Mouse (Mus musculus) CH12.LX (cell line): ENCODE results near the gene Socs7. TPM values are rescaled to one million over a fixed set of nuclear protein-coding genes. Genes with fewer than 3 reads are reported as not detected.
A peak's percentile ranks its signal among the peaks of the same experiment; 100 is the strongest.

Experiments used
- DNase-seq: peaks from one replicate; pipeline ENCODE4 v3.0.0-alpha.2; 2013; ENCODE audit errors: extremely low read depth
- H3K27ac ChIP-seq: 2 replicates; pipeline ENCODE4 v1.5.1; 2012; ENCODE audit warnings: low read depth, mild to moderate bottlenecking, control low read depth, moderate library complexity; ENCODE audit not compliant: insufficient read depth
- H3K27me3 ChIP-seq: replicated peaks from 2 replicates; pipeline ENCODE3; 2012; ENCODE audit warnings: inconsistent platforms
- H3K36me3 ChIP-seq, 2 experiments: replicated peaks in 1 of 2; 2 replicates each; pipeline versions ENCODE3 to v1.6.1; 2012; ENCODE audit warnings: inconsistent platforms in 1 of 2, low read length in 1 of 2, mild to moderate bottlenecking in 1 of 2, mixed read lengths in 1 of 2, moderate library complexity in 1 of 2; ENCODE audit not compliant: control insufficient read depth in 1 of 2, insufficient read depth in 1 of 2
- H3K4me1 ChIP-seq, 2 experiments: 2 replicates each; pipeline ENCODE4 v1.6.1; 2012; ENCODE audit warnings: inconsistent platforms in 1 of 2, moderate library complexity in 1 of 2; ENCODE audit not compliant: insufficient read depth in 2 of 2, control insufficient read depth in 1 of 2
- H3K4me2 ChIP-seq: 2 replicates; pipeline ENCODE4 v1.6.1; 2012; ENCODE audit warnings: low read depth, mild to moderate bottlenecking, control low read depth; ENCODE audit not compliant: poor library complexity, insufficient read depth, severe bottlenecking
- H3K4me3 ChIP-seq, 3 experiments: fragments of 150-350 bp in 1 of 3; sonication (generic) in 1 of 3; replicated peaks in 1 of 3; 2 replicates each; pipeline versions ENCODE3 to v1.5.1; 2011 to 2012; ENCODE audit warnings: low read depth in 2 of 3, low read length in 2 of 3, mild to moderate bottlenecking in 2 of 3, moderate library complexity in 2 of 3, control low read depth in 1 of 3, improper control_type of control experiment in 1 of 3, inconsistent platforms in 1 of 3, mixed read lengths in 1 of 3; ENCODE audit not compliant: poor library complexity in 1 of 3
- H3K79me2 ChIP-seq: replicated peaks from 2 replicates; pipeline ENCODE4 v1.6.1; 2012; ENCODE audit warnings: mild to moderate bottlenecking, moderate library complexity; ENCODE audit not compliant: control insufficient read depth, poor library complexity, insufficient read depth, severe bottlenecking; ENCODE audit errors: extremely low read depth
- H3K9ac ChIP-seq: 2 replicates; pipeline ENCODE4 v1.6.1; 2012; ENCODE audit warnings: low read depth, mild to moderate bottlenecking, control low read depth, moderate library complexity; ENCODE audit not compliant: insufficient read depth
- H3K9me3 ChIP-seq: replicated peaks from 2 replicates; pipeline ENCODE3; 2012; ENCODE audit warnings: low read length, inconsistent platforms, mixed read lengths
- BHLHE40 ChIP-seq: IDR thresholded peaks from 2 replicates; pipeline ENCODE4 v1.6.1; 2011; ENCODE audit warnings: mild to moderate bottlenecking, low read depth, low read length, improper control_type of control experiment
- CHD1 ChIP-seq: IDR thresholded peaks from 2 replicates; pipeline ENCODE4 v1.6.1; 2012; ENCODE audit warnings: low read depth, low read length, improper control_type of control experiment, inconsistent platforms
- CHD2 ChIP-seq: IDR thresholded peaks from 2 replicates; pipeline ENCODE4 v1.6.1; 2011; ENCODE audit warnings: low read length, improper control_type of control experiment
- CTCF ChIP-seq, 2 experiments: IDR thresholded peaks in 1 of 2; conservative IDR thresholded peaks in 1 of 2; 2 replicates each; pipeline ENCODE4 v1.5.1; 2011 to 2012; ENCODE audit warnings: low read depth in 2 of 2, low read length in 2 of 2, improper control_type of control experiment in 1 of 2, inconsistent platforms in 1 of 2, mild to moderate bottlenecking in 1 of 2, moderate library complexity in 1 of 2
- ELF1 ChIP-seq: IDR thresholded peaks from 2 replicates; pipeline ENCODE4 v1.6.1; 2014; ENCODE audit warnings: low read depth, mild to moderate bottlenecking, inconsistent platforms, low read length, improper control_type of control experiment
- EP300 ChIP-seq: IDR thresholded peaks from 2 replicates; pipeline ENCODE4 v1.6.1; 2011; ENCODE audit warnings: low read length, improper control_type of control experiment
- GABPA ChIP-seq: IDR thresholded peaks from 2 replicates; pipeline ENCODE4 v1.6.1; 2012; ENCODE audit warnings: low read depth, low read length, improper control_type of control experiment, inconsistent platforms; ENCODE audit not compliant: insufficient replicate concordance
- HCFC1 ChIP-seq: IDR thresholded peaks from 2 replicates; pipeline ENCODE4 v1.6.1; 2012; ENCODE audit warnings: low read depth, mild to moderate bottlenecking, inconsistent platforms, low read length, improper control_type of control experiment
- JUN ChIP-seq: IDR thresholded peaks from 2 replicates; pipeline ENCODE4 v1.6.1; 2011; ENCODE audit warnings: low read depth, mild to moderate bottlenecking, low read length, improper control_type of control experiment, moderate library complexity; ENCODE audit not compliant: insufficient read depth
- JUND ChIP-seq: conservative IDR thresholded peaks from 2 replicates; pipeline ENCODE4 v1.6.1; 2011; ENCODE audit warnings: low read depth, low read length, improper control_type of control experiment
- MAZ ChIP-seq: IDR thresholded peaks from 2 replicates; pipeline ENCODE4 v1.6.1; 2012; ENCODE audit warnings: low read depth, mild to moderate bottlenecking, inconsistent platforms, low read length, improper control_type of control experiment, moderate library complexity
- MEF2A ChIP-seq: IDR thresholded peaks from 2 replicates; pipeline ENCODE4 v1.6.1; 2014; ENCODE audit warnings: low read depth, mild to moderate bottlenecking, inconsistent platforms, low read length, improper control_type of control experiment, borderline replicate concordance
- MXI1 ChIP-seq: IDR thresholded peaks from 2 replicates; pipeline ENCODE4 v1.6.1; 2011; ENCODE audit warnings: mild to moderate bottlenecking, low read depth, low read length, improper control_type of control experiment
- MYC ChIP-seq: IDR thresholded peaks from 2 replicates; pipeline ENCODE4 v1.6.1; 2011; ENCODE audit warnings: low read depth, mild to moderate bottlenecking, improper control_type of control experiment, low read length
- NELFE ChIP-seq: IDR thresholded peaks from 2 replicates; pipeline ENCODE4 v1.6.1; 2011; ENCODE audit warnings: low read depth, low read length, improper control_type of control experiment
- PAX5 ChIP-seq: IDR thresholded peaks from 2 replicates; pipeline ENCODE4 v1.6.1; 2012; ENCODE audit warnings: low read length, inconsistent platforms, mixed read lengths
- POLR2A ChIP-seq: IDR thresholded peaks from 2 replicates; pipeline ENCODE4 v1.6.1; 2011; ENCODE audit warnings: low read depth, mild to moderate bottlenecking, improper control_type of control experiment, low read length
- POLR2AphosphoS2 ChIP-seq: IDR thresholded peaks from 2 replicates; pipeline ENCODE4 v1.6.1; 2011; ENCODE audit warnings: low read depth, low read length, improper control_type of control experiment
- RCOR1 ChIP-seq: conservative IDR thresholded peaks from 2 replicates; pipeline ENCODE4 v1.6.1; 2012; ENCODE audit warnings: low read depth, mild to moderate bottlenecking, inconsistent platforms, low read length, improper control_type of control experiment
- SIN3A ChIP-seq: IDR thresholded peaks from 2 replicates; pipeline ENCODE4 v1.6.1; 2012; ENCODE audit warnings: low read length, improper control_type of control experiment, inconsistent platforms
- SMC3 ChIP-seq: IDR thresholded peaks from 2 replicates; pipeline ENCODE4 v1.6.1; 2011; ENCODE audit warnings: low read depth, low read length, improper control_type of control experiment
- TBP ChIP-seq: conservative IDR thresholded peaks from 2 replicates; pipeline ENCODE4 v1.6.1; 2011; ENCODE audit warnings: low read depth, low read length, improper control_type of control experiment
- TCF12 ChIP-seq: IDR thresholded peaks from 2 replicates; pipeline ENCODE4 v1.6.1; 2014; ENCODE audit warnings: low read depth, mild to moderate bottlenecking, inconsistent platforms, low read length, improper control_type of control experiment
- UBTF ChIP-seq: IDR thresholded peaks from 2 replicates; pipeline ENCODE4 v1.6.1; 2012; ENCODE audit warnings: low read depth, mild to moderate bottlenecking, inconsistent platforms, low read length, improper control_type of control experiment, moderate library complexity
- USF1 ChIP-seq: IDR thresholded peaks from 2 replicates; pipeline ENCODE4 v1.6.1; 2014; ENCODE audit warnings: low read depth, mild to moderate bottlenecking, inconsistent platforms, low read length, improper control_type of control experiment
- ZC3H11A ChIP-seq: IDR thresholded peaks from 2 replicates; pipeline ENCODE4 v1.6.1; 2012; ENCODE audit warnings: low read depth, mild to moderate bottlenecking, inconsistent platforms, low read length, improper control_type of control experiment
- ZMIZ1 ChIP-seq: IDR thresholded peaks from 2 replicates; pipeline ENCODE4 v1.6.1; 2012; ENCODE audit warnings: low read depth, mild to moderate bottlenecking, inconsistent platforms, low read length, improper control_type of control experiment
- ZNF384 ChIP-seq: IDR thresholded peaks from 2 replicates; pipeline ENCODE4 v1.6.1; 2012; ENCODE audit warnings: low read depth, low read length, improper control_type of control experiment, inconsistent platforms
- dilution Hi-C: fragments of 300-500 bp; cut with MboI; formaldehyde crosslinking; loops from 2 replicates; pipeline ENCODE4 v1.14.3; 2020; ENCODE audit warnings: low sequenced_read_pairs; ENCODE audit not compliant: extremely low pct_unique_long_range_greater_than_20kb, extremely low pct_ligation_motif_present
- in situ Hi-C: fragments of 300-500 bp; cut with MboI; formaldehyde crosslinking; loops from 3 replicates; pipeline ENCODE4 v1.14.3; 2019; ENCODE audit warnings: low sequenced_read_pairs, low pct_ligation_motif_present, low pct_unique_long_range_greater_than_20kb, mixed read lengths
- polyA plus RNA-seq: library from polyadenylated mRNA; unstranded; fragments of >175 nt; gene quantifications from 2 replicates; pipeline ENCODE4 v1.2.1, GENCODE M21; 2012; ENCODE audit warnings: low read depth; ENCODE audit not compliant: insufficient read length
- total RNA-seq, 2 experiments: library from RNA; depleted of rRNA; stranded (reverse); fragments of 300-350 nt in 1 of 2; fragments of >200 nt in 1 of 2; gene quantifications; 2 replicates each; pipeline ENCODE4 v1.2.3; 2012 to 2014

Socs7 gene
- total and polyA plus RNA-seq, 3 experiments = 11.9 to 17.4 (median 15.1) TPM

DNA sequence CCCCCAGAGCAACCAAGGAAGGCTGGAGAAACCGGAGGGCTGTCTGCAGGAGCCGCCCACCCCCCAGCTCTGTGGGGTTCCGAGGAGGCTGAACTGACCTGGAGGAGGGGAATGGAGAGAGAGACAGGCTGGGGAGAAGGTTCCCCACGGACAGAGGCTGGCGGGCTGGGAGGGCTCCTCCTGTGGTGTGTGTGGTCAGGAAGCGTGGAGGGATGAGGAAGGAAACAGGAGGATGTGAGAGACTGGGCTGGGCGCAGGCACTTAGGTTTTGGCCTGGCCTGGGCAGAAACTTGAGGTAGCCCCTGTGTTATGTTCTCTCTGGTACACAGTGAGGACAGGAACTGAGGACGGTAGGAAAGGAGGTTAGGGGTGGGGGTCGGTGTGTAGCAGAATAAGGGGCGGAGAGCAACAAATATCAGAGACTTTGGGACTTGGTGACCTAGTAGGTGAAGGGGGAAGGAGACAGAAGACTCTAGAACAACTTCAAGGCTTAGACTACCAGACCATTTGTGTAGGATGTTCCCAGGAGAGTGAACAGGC, 50.5 kb downstream of the Socs7 start:
- Histone ChIP-seq H3K4me1 (peaks cover 23 to 42% of the 10 kb centered on the region in 2 experiments), H3K4me3 (no peak overlapping the region)

GRCm38 (mm10) chr11:97415330-97415711, 53.0 kb downstream of the Socs7 start, which contains the start of gene Arhgap23:
Gene Arhgap23, plus strand, starts transcription at chr11:97415533.
- in situ Hi-C loops (no loop called here), dilution Hi-C loops (no loop called here)
- DNase-seq = peak; percentile 56
- Histone ChIP-seq H3K36me3 (peaks cover 0 to 2% of the 10 kb centered on the region in 2 experiments), H3K4me3 (peak within 1 kb of the TSS; percentile 68 to 79 (median 71)), H3K9me3 (no peaks in the 10 kb centered on the region), H3K9ac (peak within 1 kb of the TSS; percentile 65), H3K27me3 (no peaks in the 10 kb centered on the region), H3K4me2 (peak within 1 kb of the TSS; percentile 67), H3K79me2 (no peaks in the 10 kb centered on the region), H3K4me1 (peaks cover 23 to 39% of the 10 kb centered on the region in 2 experiments), H3K27ac (no peak within 1 kb of the TSS)
- TF ChIP-seq POLR2AphosphoS2 = no peak
- TF ChIP-seq TCF12 = 0 out of 2 replicates have a peak, but pooled peaks have one; percentile 12
- TF ChIP-seq TBP = no peak
- no peak for TF ChIP-seq GABPA
- TF ChIP-seq JUND = no peak
- no peak for TF ChIP-seq EP300
- TF ChIP-seq JUN = no peak
- TF ChIP-seq MYC = no peak
- no peak for TF ChIP-seq CTCF (conservative IDR thresholded peaks at IDR 0.05 in 1 of 2, IDR thresholded peaks at IDR 0.05 in 1 of 2; ENCODE audit: low read depth in 2 of 2, low read length in 2 of 2)
- 0 out of 2 replicates have a peak, but pooled peaks have one; percentile 23 for TF ChIP-seq ZMIZ1
- no peak for TF ChIP-seq CHD2
- TF ChIP-seq MXI1 = no peak; the same call in 1 of the 2 replicates
- peak; percentile 42; the same call in 1 of the 2 replicates for TF ChIP-seq BHLHE40
- no peak for TF ChIP-seq USF1
- TF ChIP-seq ELF1 = 0 out of 2 replicates have a peak, but pooled peaks have one; percentile 7
- TF ChIP-seq SIN3A = no peak
- peak; percentile 39; the same call in 1 of the 2 replicates for TF ChIP-seq MEF2A
- TF ChIP-seq CHD1 = no peak
- TF ChIP-seq MAZ = peak; percentile 68
- no peak for TF ChIP-seq ZC3H11A
- TF ChIP-seq PAX5 = no peak
- TF ChIP-seq POLR2A = peak; percentile 71; the same call in 1 of the 2 replicates
- peak; percentile 30; the same call in 1 of the 2 replicates for TF ChIP-seq NELFE

More for the DNA sequence above, 50.5 kb downstream of the Socs7 start:
- DNase-seq = no peak
- Histone ChIP-seq H3K36me3 (peaks cover 0 to 2% of the 10 kb centered on the region in 2 experiments), H3K79me2 (no peaks in the 10 kb centered on the region), H3K9ac (no peak overlapping the region), H3K27ac (no peak overlapping the region), H3K9me3 (no peaks in the 10 kb centered on the region), H3K27me3 (peaks cover 2% of the 10 kb centered on the region), H3K4me2 (no peak overlapping the region)
- in situ Hi-C loops = no loop called here
- TF ChIP-seq RCOR1 = no peak
- no peak for TF ChIP-seq HCFC1
- no peak for TF ChIP-seq CHD1
- no peak for TF ChIP-seq JUN
- no peak for TF ChIP-seq TCF12
- TF ChIP-seq NELFE = no peak
- no peak for TF ChIP-seq PAX5
- TF ChIP-seq POLR2AphosphoS2 = no peak
- no peak for TF ChIP-seq ZNF384
- TF ChIP-seq UBTF = no peak
- no peak for TF ChIP-seq USF1
- TF ChIP-seq SMC3 = no peak
- no peak for TF ChIP-seq MEF2A
- dilution Hi-C loops = no loop called here
